Mouse (Mus musculus) frontal cortex, postnatal 36 days (tissue): ENCODE results near the gene Nfix.
"Not testable (repeated sequence)": the region's sequence is repeated elsewhere in the genome, so short reads cannot be mapped to it uniquely, and the experiment has no call there.

Experiments used
- DNase-seq, 2 experiments: peaks; one replicate each; pipeline ENCODE4 v3.0.0; 2022; ENCODE audit warnings: low spot score in 2 of 2

The Nfix gene

GRCm38 (mm10) chr8:84832759-84833742 is 32.9 kb upstream of the Nfix start:
- no peak for DNase-seq

GRCm38 (mm10) chr8:84832034-84832717 is 32.0 kb upstream of the Nfix start:
- peak; percentile 79 to 80 for DNase-seq

- DNase-seq: no peak
Observed at GRCm38 (mm10) chr8:84831490-84831889, 31.3 kb upstream of the Nfix start, which contains the start of gene Gadd45gip1. Gadd45gip1 (plus strand) TSS chr8:84831522.

GRCm38 (mm10) chr8:84826518-84826917 is 26.4 kb upstream of the Nfix start:
- not testable (repeated sequence) for DNase-seq

GRCm38 (mm10) chr8:84825636-84826035 is 25.5 kb upstream of the Nfix start:
- no peak for DNase-seq

- DNase-seq: peak in 1 of 2 experiments; percentile 65
Observed at GRCm38 (mm10) chr8:84823653-84824052, 23.5 kb upstream of the Nfix start.

- DNase-seq: no peak
Observed at GRCm38 (mm10) chr8:84822723-84823122, 22.6 kb upstream of the Nfix start, which contains the start of gene Dand5. Dand5 (minus strand) TSS chr8:84822823.

GRCm38 (mm10) chr8:84816117-84816516 is 16.0 kb upstream of the Nfix start:
- DNase-seq: no peak

GRCm38 (mm10) chr8:84815547-84815946 is 15.4 kb upstream of the Nfix start:
- peak; percentile 97 for DNase-seq

GRCm38 (mm10) chr8:84814555-84815441 is 14.7 kb upstream of the Nfix start:
- no peak for DNase-seq

GRCm38 (mm10) chr8:84814240-84814554 is 14.1 kb upstream of the Nfix start:
- no peak for DNase-seq

GRCm38 (mm10) chr8:84813830-84814229 is 13.7 kb upstream of the Nfix start:
- DNase-seq: no peak

- peak; percentile 80 to 87 for DNase-seq
Observed at GRCm38 (mm10) chr8:84813059-84813458, 12.9 kb upstream of the Nfix start.

- DNase-seq: no peak
Observed at GRCm38 (mm10) chr8:84811303-84811702, 11.2 kb upstream of the Nfix start.

- DNase-seq: peak; percentile 98
Observed at GRCm38 (mm10) chr8:84810896-84811295, 10.8 kb upstream of the Nfix start.

- DNase-seq: no peak
Observed at GRCm38 (mm10) chr8:84809941-84810280, 9.8 kb upstream of the Nfix start.

GRCm38 (mm10) chr8:84809109-84809940 is 9.2 kb upstream of the Nfix start:
- DNase-seq: no peak

- DNase-seq: no peak
Observed at GRCm38 (mm10) chr8:84806031-84806430, 5.9 kb upstream of the Nfix start.

GRCm38 (mm10) chr8:84799136-84799931 is 810 bp downstream of the Nfix start:
- peak in 1 of 2 experiments; percentile 56 for DNase-seq
